Mouse (Mus musculus) neural tube, embryonic 11.5 days (tissue): ENCODE measurements around the gene Tmsb15b2. TPM values are rescaled to one million over a fixed set of nuclear protein-coding genes. Genes with fewer than 3 reads are reported as not detected.

ENCODE experiments used
- ATAC-seq: fragments of 200-750 bp; cut with Nextera tagmentation; 2 replicates; pipeline ENCODE4 v1.8.0; 2017; ENCODE audit warnings: moderate number of reproducible peaks, mild to moderate bottlenecking, moderate TSS enrichment, moderate library complexity; ENCODE audit not compliant: insufficient read depth, low FRiP score, low TSS enrichment
- DNase-seq: peaks from one replicate; pipeline ENCODE4 v3.0.0-alpha.2; 2015; ENCODE audit warnings: low spot score
- H3K27ac ChIP-seq: fragments of 300-500 bp; sonication (generic); 2 replicates; pipeline ENCODE4 v1.5.1; 2014; ENCODE audit warnings: low read depth, mild to moderate bottlenecking, low read length
- H3K27me3 ChIP-seq: fragments of 300-500 bp; sonication (generic); 2 replicates; pipeline ENCODE4 v1.6.1; 2014; ENCODE audit warnings: mild to moderate bottlenecking, low read length, mixed read lengths; ENCODE audit not compliant: control insufficient read depth, insufficient read depth
- H3K36me3 ChIP-seq: fragments of 300-500 bp; sonication (generic); 2 replicates; pipeline ENCODE4 v1.6.1; 2014; ENCODE audit warnings: mild to moderate bottlenecking, low read length, moderate library complexity, mixed read lengths; ENCODE audit not compliant: control insufficient read depth, insufficient read depth
- H3K4me1 ChIP-seq: fragments of 300-500 bp; sonication (generic); 2 replicates; pipeline ENCODE4 v1.6.1; 2014; ENCODE audit warnings: low read length, mixed read lengths; ENCODE audit not compliant: control insufficient read depth, insufficient read depth
- H3K4me2 ChIP-seq: fragments of 300-500 bp; sonication (generic); 2 replicates; pipeline ENCODE4 v1.6.1; 2014; ENCODE audit warnings: low read depth, mild to moderate bottlenecking, moderate library complexity
- H3K4me3 ChIP-seq: fragments of 300-500 bp; sonication (generic); 2 replicates; pipeline ENCODE4 v1.5.1; 2014; ENCODE audit warnings: low read depth, low read length
- H3K9ac ChIP-seq: fragments of 300-500 bp; sonication (generic); 2 replicates; pipeline ENCODE4 v1.6.1; 2014; ENCODE audit warnings: mild to moderate bottlenecking, low read length
- H3K9me3 ChIP-seq: fragments of 300-500 bp; sonication (generic); 2 replicates; pipeline ENCODE4 v1.6.1; 2016; ENCODE audit warnings: low read length; ENCODE audit not compliant: control insufficient read depth
- polyA plus RNA-seq: library from polyadenylated mRNA; unstranded; fragments of >200 nt; fragmentation: Nextera tagmentation; extraction: Ambion mirVana; gene quantifications from 2 replicates; pipeline ENCODE4 v1.2.1, GENCODE M21; 2014

Gene Tmsb15b2
- polyA plus RNA-seq, 1 experiment from 2014 or later, result 54.1 TPM

DNA sequence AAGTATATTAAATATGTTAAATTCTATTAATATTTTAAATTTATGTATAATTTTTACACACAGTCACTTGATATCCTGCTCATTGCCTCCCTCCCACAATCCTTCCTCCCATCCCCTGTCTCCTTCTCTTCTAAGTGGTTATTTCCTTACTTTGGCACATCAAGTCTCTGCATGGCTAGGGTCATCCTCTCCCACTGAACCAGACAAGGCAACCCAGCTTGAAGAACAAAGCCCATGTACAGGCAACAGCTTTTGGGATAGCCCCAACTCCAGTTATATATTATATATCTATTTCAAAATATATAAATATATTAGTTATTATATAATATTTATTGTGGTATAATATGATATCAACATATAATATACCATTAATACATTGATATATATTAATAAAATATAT is 49.4 kb downstream of the Tmsb15b2 start:
- no peak for DNase-seq
- no peaks in the 10 kb centered on the region for H3K9me3 ChIP-seq
- no peaks in the 10 kb centered on the region for H3K36me3 ChIP-seq
- H3K4me1 ChIP-seq, result no peaks in the 10 kb centered on the region
- peak; percentile 53; the same call in 1 of the 2 replicates for ATAC-seq
- no peak overlapping the region for H3K4me3 ChIP-seq
- H3K4me2 ChIP-seq, result no peak overlapping the region
- H3K27ac ChIP-seq, result no peak overlapping the region
- H3K27me3 ChIP-seq, result no peaks in the 10 kb centered on the region
- no peak overlapping the region for H3K9ac ChIP-seq

Other genes starting within 250 kb of the Tmsb15b2 start
- 622 and 646 TPM in 2 replicates for gene Morf4l2, start 231.8 kb downstream of the Tmsb15b2 start, polyA plus RNA-seq
- gene Glra4, start 195.4 kb downstream of the Tmsb15b2 start, polyA plus RNA-seq, result not detected in 2 replicates
- gene Plp1, start 152.8 kb downstream of the Tmsb15b2 start, polyA plus RNA-seq, result 28.7 and 38.6 TPM in 2 replicates
- gene Rab9b, start 106.7 kb downstream of the Tmsb15b2 start, polyA plus RNA-seq, result 5.8 and 5.9 TPM in 2 replicates
- not detected in 2 replicates for gene H2bfm, start 48.2 kb downstream of the Tmsb15b2 start, polyA plus RNA-seq
- 7.4 and 7.6 TPM in 2 replicates for gene Tmsb15l, start 1.4 kb upstream of the Tmsb15b2 start, polyA plus RNA-seq
- 22.2 and 23.4 TPM in 2 replicates for gene Tmsb15b1, start 1.4 kb upstream of the Tmsb15b2 start, polyA plus RNA-seq
- 82.3 and 88.8 TPM in 2 replicates for gene Zcchc18, start 17.7 kb upstream of the Tmsb15b2 start, polyA plus RNA-seq
- 11.2 and 13.7 TPM in 2 replicates for gene Slc25a53, start 62.8 kb upstream of the Tmsb15b2 start, polyA plus RNA-seq
- gene Fam199x, start 74.1 kb upstream of the Tmsb15b2 start, polyA plus RNA-seq, result 12.5 and 12.7 TPM in 2 replicates
- gene Esx1, start 146.6 kb upstream of the Tmsb15b2 start, polyA plus RNA-seq, result not detected in 2 replicates